Mouse (Mus musculus): ENCODE results near the gene Etl4. TPM values are rescaled to one million over a fixed set of nuclear protein-coding genes. Genes with fewer than 3 reads are reported as not detected.
A peak's percentile ranks its signal among the peaks of the same experiment; 100 is the strongest.

Etl4 gene
- total and polyA plus RNA-seq, 3 experiments, result 29.8 to 40.3 (median 36.0) TPM

GRCm38 (mm10) chr2:20517853-20518252 is 608.3 kb downstream of the Etl4 start:
- no peak for DNase-seq
- peaks cover 5% of the 10 kb centered on the region for H3K4me1 ChIP-seq (ENCODE audit: control insufficient read depth, insufficient read depth, low read length)
- H3K27ac ChIP-seq, result peak overlapping the region; percentile 71
- 0 out of 2 replicates have a peak, but pooled peaks cover 2% of the 10 kb centered on the region for H3K79me2 ChIP-seq (replicated peaks; ENCODE audit: control insufficient read depth, insufficient read depth, low read length)
- 82% methylated on average over 2 of the region's 2 CpGs for whole genome bisulfite sequencing
- H3K4me3 ChIP-seq, result no peak overlapping the region
- peaks cover 2% of the 10 kb centered on the region; the same call in 1 of the 2 replicates for H3K36me3 ChIP-seq (ENCODE audit: control insufficient read depth, insufficient read depth, low read length)
- no peak overlapping the region for H3K9ac ChIP-seq (ENCODE audit: low read depth, low read length)
- H3K27me3 ChIP-seq (ENCODE audit: control insufficient read depth, insufficient read depth, low read length), result no peaks in the 10 kb centered on the region
- intact Hi-C loops (cut with DNase I), result loop anchor here (2.0 kb wide), 2 partner anchors 23 to 99 kb away; no protein-coding TSS in a partner anchor
- TF ChIP-seq POLR2A (IDR thresholded peaks at IDR 0.05; ENCODE audit: insufficient read depth, low read depth, low read length), result no peak
- TF ChIP-seq CTCF (IDR thresholded peaks at IDR 0.05), result no peak
- TF ChIP-seq EP300 (IDR thresholded peaks at IDR 0.05; ENCODE audit: insufficient read depth, low read depth, low read length), result no peak

GRCm38 (mm10) chr2:20518506-20518905 is 608.9 kb downstream of the Etl4 start:
- H3K4me3 ChIP-seq, result no peak overlapping the region
- TF ChIP-seq EP300 (IDR thresholded peaks at IDR 0.05; ENCODE audit: insufficient read depth, low read depth, low read length), result peak; percentile 71; the same call in 1 of the 2 replicates
- TF ChIP-seq POLR2A (IDR thresholded peaks at IDR 0.05; ENCODE audit: insufficient read depth, low read depth, low read length), result no peak
- TF ChIP-seq CTCF (IDR thresholded peaks at IDR 0.05), result no peak
- peaks cover 2% of the 10 kb centered on the region; the same call in 1 of the 2 replicates for H3K36me3 ChIP-seq (ENCODE audit: control insufficient read depth, insufficient read depth, low read length)
- H3K27me3 ChIP-seq (ENCODE audit: control insufficient read depth, insufficient read depth, low read length), result no peaks in the 10 kb centered on the region
- H3K79me2 ChIP-seq (replicated peaks; ENCODE audit: control insufficient read depth, insufficient read depth, low read length), result 0 out of 2 replicates have a peak, but pooled peaks cover 2% of the 10 kb centered on the region
- 30% methylated on average over 2 of the region's 2 CpGs for WGBS
- H3K9ac ChIP-seq (ENCODE audit: low read depth, low read length), result no peak overlapping the region
- intact Hi-C loops (cut with DNase I), result loop anchor here (2.0 kb wide), 2 partner anchors 24 to 98 kb away; no protein-coding TSS in a partner anchor
- peak in 1 of 2 experiments; percentile 61 for DNase-seq
- H3K27ac ChIP-seq, result peak overlapping the region; percentile 71
- peaks cover 5% of the 10 kb centered on the region for H3K4me1 ChIP-seq (ENCODE audit: control insufficient read depth, insufficient read depth, low read length)

- DNase-seq, result peak; percentile 82 to 85
- peak; percentile 48; the same call in 1 of the 2 replicates for TF ChIP-seq POLR2A (IDR thresholded peaks at IDR 0.05; ENCODE audit: insufficient read depth, low read depth, low read length)
- TF ChIP-seq EP300 (IDR thresholded peaks at IDR 0.05; ENCODE audit: insufficient read depth, low read depth, low read length), result 0 out of 2 replicates have a peak, but pooled peaks have one; percentile 28
- peak; percentile 72 for TF ChIP-seq CTCF (IDR thresholded peaks at IDR 0.05)
- Histone ChIP-seq H3K27ac (peak overlapping the region; percentile 88), H3K4me1 (ENCODE audit: control insufficient read depth, insufficient read depth, low read length) (peaks cover 5% of the 10 kb centered on the region), H3K36me3 (ENCODE audit: control insufficient read depth, insufficient read depth, low read length) (peaks cover 2% of the 10 kb centered on the region; the same call in 1 of the 2 replicates), H3K27me3 (ENCODE audit: control insufficient read depth, insufficient read depth, low read length) (no peaks in the 10 kb centered on the region), H3K4me3 (peak overlapping the region; percentile 55), H3K9ac (ENCODE audit: low read depth, low read length) (peak overlapping the region; percentile 77), H3K79me2 (replicated peaks; ENCODE audit: control insufficient read depth, insufficient read depth, low read length) (0 out of 2 replicates have a peak, but pooled peaks cover 2% of the 10 kb centered on the region)
- intact Hi-C loops (cut with DNase I), result loop anchor here (1.0 to 10.0 kb wide), 4 partner anchors 25 to 255 kb away; no protein-coding TSS in a partner anchor
- under 1% methylated on average over 39 of the region's 39 CpGs for WGBS
These were observed 610.0 kb downstream of the Etl4 start for GRCm38 (mm10) chr2:20519447-20520098.

GRCm38 (mm10) chr2:20520099-20520475 is 610.5 kb downstream of the Etl4 start:
- Histone ChIP-seq H3K79me2 (replicated peaks; ENCODE audit: control insufficient read depth, insufficient read depth, low read length) (0 out of 2 replicates have a peak, but pooled peaks cover 2% of the 10 kb centered on the region), H3K36me3 (ENCODE audit: control insufficient read depth, insufficient read depth, low read length) (peaks cover 2% of the 10 kb centered on the region; the same call in 1 of the 2 replicates), H3K4me1 (ENCODE audit: control insufficient read depth, insufficient read depth, low read length) (peaks cover 5% of the 10 kb centered on the region), H3K9ac (ENCODE audit: low read depth, low read length) (peak overlapping the region; percentile 77), H3K4me3 (peak overlapping the region; percentile 60), H3K27ac (peak overlapping the region; percentile 88), H3K27me3 (ENCODE audit: control insufficient read depth, insufficient read depth, low read length) (no peaks in the 10 kb centered on the region)
- peak in 1 of 2 experiments; percentile 33 for DNase-seq
- intact Hi-C loops (cut with DNase I), result loop anchor here (10.0 kb wide), 1 partner anchor 255 kb away; no protein-coding TSS in a partner anchor
- TF ChIP-seq POLR2A (IDR thresholded peaks at IDR 0.05; ENCODE audit: insufficient read depth, low read depth, low read length) (no peak), CTCF (IDR thresholded peaks at IDR 0.05) (no peak), EP300 (IDR thresholded peaks at IDR 0.05; ENCODE audit: insufficient read depth, low read depth, low read length) (no peak)
- under 1% methylated on average over 12 of the region's 12 CpGs for WGBS

- Histone ChIP-seq H3K36me3 (ENCODE audit: control insufficient read depth, insufficient read depth, low read length) (peaks cover 2% of the 10 kb centered on the region; the same call in 1 of the 2 replicates), H3K27ac (peak overlapping the region; percentile 88), H3K9ac (ENCODE audit: low read depth, low read length) (peak overlapping the region; percentile 65), H3K27me3 (ENCODE audit: control insufficient read depth, insufficient read depth, low read length) (no peaks in the 10 kb centered on the region), H3K4me1 (ENCODE audit: control insufficient read depth, insufficient read depth, low read length) (peaks cover 6% of the 10 kb centered on the region), H3K4me3 (peak overlapping the region; percentile 60), H3K79me2 (replicated peaks; ENCODE audit: control insufficient read depth, insufficient read depth, low read length) (0 out of 2 replicates have a peak, but pooled peaks cover 2% of the 10 kb centered on the region)
- intact Hi-C loops (cut with DNase I), result loop anchor here (10.0 kb wide), 1 partner anchor 254 kb away; no protein-coding TSS in a partner anchor
- TF ChIP-seq POLR2A (IDR thresholded peaks at IDR 0.05; ENCODE audit: insufficient read depth, low read depth, low read length), result peak; percentile 63
- TF ChIP-seq EP300 (IDR thresholded peaks at IDR 0.05; ENCODE audit: insufficient read depth, low read depth, low read length), result 0 out of 2 replicates have a peak, but pooled peaks have one; percentile 73
- TF ChIP-seq CTCF (IDR thresholded peaks at IDR 0.05), result no peak
- DNase-seq, result peak; percentile 66 to 67
- WGBS, result 31% methylated on average over 23 of the region's 23 CpGs
These were observed 611.3 kb downstream of the Etl4 start for GRCm38 (mm10) chr2:20520636-20521595.

All from heart, adult 2 months (tissue).